Mouse (Mus musculus): ENCODE measurements around the gene Mlc1. TPM values are rescaled to one million over a fixed set of nuclear protein-coding genes. Genes with fewer than 3 reads are reported as not detected.
A peak's percentile ranks its signal among the peaks of the same experiment; 100 is the strongest.

The Mlc1 gene
- polyA plus RNA-seq, 1 experiment = 15.1 TPM

DNA sequence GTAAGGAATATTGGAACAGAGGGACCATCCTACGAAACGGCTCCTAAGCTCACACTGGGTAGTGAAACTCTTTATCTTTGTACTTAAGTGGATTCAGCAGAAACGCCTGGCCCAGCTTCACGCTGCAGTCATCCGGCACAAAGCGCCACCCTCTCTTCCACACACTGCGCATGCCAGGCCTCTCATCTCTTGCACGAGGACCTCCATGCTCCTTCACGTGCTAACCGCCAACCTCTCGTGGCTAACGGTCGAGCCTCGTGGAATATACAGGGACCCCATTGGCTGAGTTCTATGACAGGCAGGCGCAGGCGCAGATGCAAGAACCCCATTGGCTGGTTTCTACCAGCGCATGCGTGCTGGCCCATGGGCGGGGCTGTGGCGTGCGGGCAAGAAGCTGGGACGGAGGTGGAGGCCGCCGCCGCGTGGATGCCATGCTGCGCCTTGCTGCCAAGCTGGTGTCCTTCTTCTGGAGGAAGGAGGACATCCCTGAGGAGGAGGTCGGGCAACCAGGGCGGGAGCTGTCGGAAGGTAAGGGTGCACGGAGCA, 3.8 kb upstream of the Mlc1 start, which contains the start of gene Mov10l1:
Mov10l1 (plus strand) TSS at position 376 of the 546 bp plus-strand sequence.
- no peak for DNase-seq (ENCODE audit: low read depth)
- no peak for TF ChIP-seq POLR2A (IDR thresholded peaks at IDR 0.05; ENCODE audit: borderline replicate concordance, extremely low read depth, insufficient read depth, insufficient read length, poor library complexity, severe bottlenecking)
- TF ChIP-seq CTCF (IDR thresholded peaks at IDR 0.05; ENCODE audit: borderline replicate concordance, extremely low read depth, insufficient read depth, insufficient read length) = no peak

DNA sequence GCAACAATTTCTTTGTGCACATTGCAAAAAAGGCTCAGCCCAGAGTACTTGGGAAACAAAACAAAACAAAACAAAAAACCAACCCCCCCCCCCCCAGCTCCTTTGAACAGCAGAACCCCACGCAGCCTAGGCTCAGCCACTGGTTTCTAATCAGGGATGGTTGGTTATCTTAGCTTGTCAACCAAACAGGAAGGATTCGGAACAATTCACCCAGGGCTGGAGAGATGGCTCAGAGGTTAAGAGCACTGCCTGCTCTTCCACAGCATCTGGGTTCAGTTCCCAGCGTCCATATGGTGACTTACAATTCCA, 285 bp upstream of the Mlc1 start:
- TF ChIP-seq POLR2A (IDR thresholded peaks at IDR 0.05; ENCODE audit: borderline replicate concordance, extremely low read depth, insufficient read depth, insufficient read length, poor library complexity, severe bottlenecking) (no peak), CTCF (IDR thresholded peaks at IDR 0.05; ENCODE audit: borderline replicate concordance, extremely low read depth, insufficient read depth, insufficient read length) (no peak)
- DNase-seq (ENCODE audit: low read depth) = no peak

DNA sequence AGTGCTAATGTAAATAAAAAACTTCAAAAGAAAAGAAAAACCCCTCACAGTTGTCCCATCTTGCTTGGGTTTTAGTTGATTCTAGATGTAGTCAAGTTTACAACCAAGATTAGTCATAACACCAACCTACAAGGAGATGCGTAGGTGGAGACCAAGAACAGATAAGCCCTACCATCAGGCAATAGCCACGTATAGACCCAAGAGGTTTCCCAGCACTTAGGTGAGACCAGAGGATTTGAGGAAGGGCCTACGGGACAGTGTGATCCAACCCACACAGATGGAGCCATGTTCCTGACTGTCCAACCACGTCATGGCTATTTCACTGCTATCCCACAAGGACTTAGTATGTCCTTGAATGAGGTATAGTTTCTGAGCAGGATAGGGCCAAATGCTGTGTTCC, 6.5 kb downstream of the Mlc1 start:
- no peak for TF ChIP-seq CTCF (IDR thresholded peaks at IDR 0.05; ENCODE audit: borderline replicate concordance, extremely low read depth, insufficient read depth, insufficient read length)
- no peak for TF ChIP-seq POLR2A (IDR thresholded peaks at IDR 0.05; ENCODE audit: borderline replicate concordance, extremely low read depth, insufficient read depth, insufficient read length, poor library complexity, severe bottlenecking)
- no peak for DNase-seq (ENCODE audit: low read depth)

DNA sequence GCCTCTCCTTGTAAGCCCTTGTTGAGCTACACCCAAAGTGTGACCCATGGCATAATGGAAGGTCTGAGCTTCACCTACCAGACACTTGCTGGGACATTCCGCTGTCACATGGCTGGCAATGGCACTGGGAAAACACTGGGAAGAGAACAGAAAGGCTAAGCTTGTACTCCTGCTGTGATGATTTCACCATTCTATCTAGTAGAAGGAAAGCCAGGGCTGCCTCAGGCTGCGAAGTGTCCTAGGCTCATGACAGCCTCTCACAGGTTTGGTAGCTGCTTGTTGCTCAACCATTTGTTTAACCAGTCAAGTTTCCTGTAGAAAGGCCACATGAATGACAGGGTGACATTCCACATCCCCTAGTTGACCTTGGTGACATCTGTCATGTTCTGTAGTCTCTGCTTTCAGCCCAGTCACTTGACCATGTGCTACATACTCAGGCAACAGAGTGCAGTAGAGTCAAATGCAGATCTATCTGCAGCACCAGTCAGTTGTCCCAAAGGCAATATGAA, 14.7 kb downstream of the Mlc1 start:
- no peak for DNase-seq (ENCODE audit: low read depth)
- TF ChIP-seq CTCF (IDR thresholded peaks at IDR 0.05; ENCODE audit: borderline replicate concordance, extremely low read depth, insufficient read depth, insufficient read length) (no peak), POLR2A (IDR thresholded peaks at IDR 0.05; ENCODE audit: borderline replicate concordance, extremely low read depth, insufficient read depth, insufficient read length, poor library complexity, severe bottlenecking) (no peak)

DNA sequence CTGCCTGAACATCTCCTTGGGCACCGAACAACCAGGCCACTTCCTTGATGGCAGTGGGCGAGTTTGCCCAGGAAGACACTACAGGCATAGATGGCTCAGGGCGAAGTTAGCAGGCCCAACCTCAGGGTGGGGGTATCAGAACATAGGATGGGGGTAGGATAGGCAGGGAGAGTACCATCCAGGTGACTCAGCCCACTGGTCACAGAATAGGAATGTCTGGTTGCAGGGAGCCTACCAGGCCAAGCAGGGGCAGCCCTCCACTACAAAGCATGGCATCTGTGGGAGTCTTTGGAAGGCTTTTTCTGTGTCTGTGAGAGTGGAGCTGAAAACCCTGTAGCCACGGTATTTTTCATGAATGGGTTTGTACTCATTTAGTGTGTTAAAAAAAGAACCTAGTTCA, 21.3 kb downstream of the Mlc1 start:
- DNase-seq (ENCODE audit: low read depth) = no peak
- TF ChIP-seq CTCF (IDR thresholded peaks at IDR 0.05; ENCODE audit: borderline replicate concordance, extremely low read depth, insufficient read depth, insufficient read length) = no peak
- no peak for TF ChIP-seq POLR2A (IDR thresholded peaks at IDR 0.05; ENCODE audit: borderline replicate concordance, extremely low read depth, insufficient read depth, insufficient read length, poor library complexity, severe bottlenecking)

DNA sequence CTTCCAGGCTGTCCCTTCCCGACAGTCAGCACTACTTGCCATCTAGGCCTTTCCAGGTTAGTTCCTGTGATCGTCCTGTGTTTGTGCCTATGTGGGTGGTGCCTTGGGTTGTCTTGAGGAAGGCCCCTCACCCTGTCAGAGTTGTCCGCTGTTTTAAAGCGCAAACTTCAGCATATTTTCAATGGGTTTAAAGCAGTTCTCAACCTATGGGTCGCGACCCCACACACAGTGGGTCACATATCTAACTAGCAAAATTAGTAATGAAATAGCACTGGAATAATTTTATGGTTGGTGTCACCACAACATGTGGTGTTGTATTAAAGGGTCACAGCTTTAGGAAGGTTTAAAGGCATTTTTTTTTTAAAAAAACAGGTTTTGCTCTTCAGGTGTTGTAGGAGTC, 23.5 kb downstream of the Mlc1 start:
- no peak for TF ChIP-seq POLR2A (IDR thresholded peaks at IDR 0.05; ENCODE audit: borderline replicate concordance, extremely low read depth, insufficient read depth, insufficient read length, poor library complexity, severe bottlenecking)
- no peak for TF ChIP-seq CTCF (IDR thresholded peaks at IDR 0.05; ENCODE audit: borderline replicate concordance, extremely low read depth, insufficient read depth, insufficient read length)
- no peak for DNase-seq (ENCODE audit: low read depth)

DNA sequence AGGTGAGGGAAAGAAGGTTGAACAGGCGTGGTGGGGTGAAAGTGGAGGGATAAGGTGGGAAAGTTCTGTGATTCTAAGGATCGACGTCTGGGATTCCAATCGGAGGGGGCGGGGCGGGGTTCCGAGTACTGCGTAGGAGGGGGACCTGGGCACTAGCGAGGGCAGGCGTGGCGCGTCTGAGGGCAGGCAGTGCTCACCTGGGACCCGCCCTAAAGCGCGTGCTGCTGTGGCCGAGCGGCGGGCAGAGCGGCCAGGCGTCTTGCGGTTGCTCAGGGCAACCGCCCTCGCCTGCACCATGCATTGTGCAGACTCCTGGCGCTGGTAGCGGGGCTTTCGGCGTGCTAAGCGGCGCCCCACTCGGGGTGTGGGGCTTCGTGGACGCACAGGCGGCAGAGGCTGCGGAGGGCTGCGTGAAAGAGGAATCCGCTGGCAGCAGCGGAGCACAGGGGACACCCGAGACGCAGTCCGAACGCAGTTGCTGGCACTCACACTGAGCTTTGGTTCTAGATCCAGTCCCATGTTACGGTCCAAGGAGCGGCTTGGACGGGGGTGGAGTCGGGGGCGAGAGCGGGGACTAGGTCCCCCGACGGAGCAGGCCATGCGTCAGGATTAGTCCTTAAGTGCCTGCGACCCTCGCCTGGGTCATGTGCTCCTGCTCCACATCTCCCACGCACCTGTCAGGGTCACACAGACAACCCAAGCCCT, 24.3 kb downstream of the Mlc1 start, which contains the start of gene Ttll8:
Ttll8 (minus strand) TSS at position 51 of the 705 bp plus-strand sequence.
- TF ChIP-seq POLR2A (IDR thresholded peaks at IDR 0.05; ENCODE audit: borderline replicate concordance, extremely low read depth, insufficient read depth, insufficient read length, poor library complexity, severe bottlenecking) = no peak
- no peak for TF ChIP-seq CTCF (IDR thresholded peaks at IDR 0.05; ENCODE audit: borderline replicate concordance, extremely low read depth, insufficient read depth, insufficient read length)
- peak; percentile 57 for DNase-seq (ENCODE audit: low read depth)

DNA sequence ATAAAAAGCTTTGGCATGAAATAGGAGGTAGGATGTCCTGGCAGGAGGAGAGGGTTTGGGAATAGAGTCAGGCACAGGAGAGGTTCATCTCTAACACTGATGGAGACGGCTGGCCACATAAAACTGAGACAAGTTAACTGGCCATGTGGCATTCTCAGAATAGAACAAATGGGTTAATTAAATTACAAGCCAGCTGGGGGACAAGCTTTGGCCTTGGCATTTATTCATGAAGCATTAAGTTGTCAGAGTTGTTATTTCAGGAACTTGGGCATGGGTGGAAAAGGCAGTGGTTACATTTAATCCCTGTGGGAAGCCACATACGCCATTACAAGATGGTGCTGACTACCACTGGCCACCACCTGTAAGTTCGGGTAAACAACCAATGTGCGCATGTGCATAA, 27.6 kb downstream of the Mlc1 start:
- TF ChIP-seq CTCF (IDR thresholded peaks at IDR 0.05; ENCODE audit: borderline replicate concordance, extremely low read depth, insufficient read depth, insufficient read length) = no peak
- no peak for TF ChIP-seq POLR2A (IDR thresholded peaks at IDR 0.05; ENCODE audit: borderline replicate concordance, extremely low read depth, insufficient read depth, insufficient read length, poor library complexity, severe bottlenecking)

DNA sequence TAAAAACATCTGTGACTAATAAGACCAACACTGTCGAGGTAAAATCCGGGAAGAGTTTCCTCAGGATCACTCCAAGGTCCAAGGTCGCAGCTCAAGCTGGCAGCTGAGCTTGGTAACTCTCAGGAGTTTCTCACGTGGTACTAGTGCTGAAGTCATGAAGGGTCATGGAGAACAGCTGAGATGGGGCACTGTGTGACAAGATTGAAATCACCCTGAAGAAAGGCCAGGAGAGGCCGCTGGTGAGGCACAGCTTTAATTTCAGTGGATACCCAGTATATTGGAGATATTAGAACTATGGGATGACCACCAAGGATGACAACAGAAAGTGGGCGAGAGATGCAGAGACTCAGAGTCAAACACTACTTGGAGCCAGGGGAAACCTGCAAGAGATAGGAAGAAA, 32.0 kb downstream of the Mlc1 start:
- TF ChIP-seq CTCF (IDR thresholded peaks at IDR 0.05; ENCODE audit: borderline replicate concordance, extremely low read depth, insufficient read depth, insufficient read length) = peak; percentile 2; the same call in 1 of the 2 replicates
- no peak for TF ChIP-seq POLR2A (IDR thresholded peaks at IDR 0.05; ENCODE audit: borderline replicate concordance, extremely low read depth, insufficient read depth, insufficient read length, poor library complexity, severe bottlenecking)
- no peak for DNase-seq (ENCODE audit: low read depth)

More for the DNA sequence above, 27.6 kb downstream of the Mlc1 start:
- no peak for DNase-seq (ENCODE audit: low read depth)

DNA sequence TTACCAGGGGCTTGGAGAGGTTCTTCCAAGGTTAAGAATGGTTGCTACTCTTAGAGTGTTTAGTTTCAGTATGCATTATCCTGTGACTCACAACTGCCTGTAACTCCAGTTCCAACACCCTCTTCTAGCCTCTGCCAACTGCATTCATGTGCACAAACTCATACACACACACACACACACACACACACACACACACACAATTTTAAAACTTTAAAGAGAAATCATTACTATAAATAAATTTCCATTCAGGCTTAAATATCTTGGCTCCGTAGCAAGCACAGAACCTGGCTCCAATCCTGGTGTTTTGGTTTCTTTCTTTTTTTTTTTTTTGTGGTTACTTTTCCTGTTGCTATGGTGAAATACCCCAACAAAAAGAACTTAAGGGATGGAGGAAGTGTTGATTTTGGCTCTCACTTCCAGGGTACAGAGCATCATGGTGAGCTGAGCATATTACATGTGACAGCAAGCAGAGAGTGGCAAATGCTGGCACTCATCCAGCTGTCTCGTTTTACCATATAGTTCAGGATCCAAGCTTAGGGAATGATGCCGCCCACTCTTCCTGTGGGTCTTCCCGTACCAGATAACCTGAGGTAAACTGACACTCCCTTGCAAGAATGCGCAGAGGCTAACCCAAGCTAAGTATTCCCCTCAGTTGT, 34.8 kb downstream of the Mlc1 start:
- DNase-seq (ENCODE audit: low read depth) = peak; percentile 28
- TF ChIP-seq CTCF (IDR thresholded peaks at IDR 0.05; ENCODE audit: borderline replicate concordance, extremely low read depth, insufficient read depth, insufficient read length) = no peak
- TF ChIP-seq POLR2A (IDR thresholded peaks at IDR 0.05; ENCODE audit: borderline replicate concordance, extremely low read depth, insufficient read depth, insufficient read length, poor library complexity, severe bottlenecking) = no peak

DNA sequence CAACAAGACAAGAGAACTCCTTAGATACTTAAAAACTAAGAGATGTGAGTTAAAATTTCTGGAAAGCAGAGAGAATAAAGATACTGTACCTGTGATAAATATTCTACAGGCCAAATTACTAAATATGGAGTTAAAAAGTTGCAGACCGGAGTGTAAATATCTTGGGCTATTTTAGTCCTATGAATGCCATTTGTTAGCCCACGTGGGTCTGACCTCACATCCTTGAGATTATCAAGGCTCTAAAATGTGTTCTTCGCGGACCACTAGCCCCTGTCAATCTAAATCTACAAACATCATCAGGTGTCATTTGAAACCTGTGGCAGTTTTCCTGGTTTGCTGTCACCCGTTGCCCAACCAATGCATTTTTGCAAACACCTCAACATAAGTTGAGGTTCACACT, 36.0 kb downstream of the Mlc1 start:
- no peak for DNase-seq (ENCODE audit: low read depth)
- TF ChIP-seq POLR2A (IDR thresholded peaks at IDR 0.05; ENCODE audit: borderline replicate concordance, extremely low read depth, insufficient read depth, insufficient read length, poor library complexity, severe bottlenecking) (no peak), CTCF (IDR thresholded peaks at IDR 0.05; ENCODE audit: borderline replicate concordance, extremely low read depth, insufficient read depth, insufficient read length) (no peak)

Measured in brain, embryonic 14.5 days (tissue).